Mouse (Mus musculus) bone marrow, adult 2 months (tissue): Measurements from ENCODE around the gene Sirt1.

Source experiments
- CTCF ChIP-seq: fragments of 200-500 bp; IDR thresholded peaks from 2 replicates; pipeline ENCODE4 v1.5.1; 2011; ENCODE audit warnings: low read length, control low read depth; ENCODE audit not compliant: control insufficient read depth, insufficient read depth
- POLR2A ChIP-seq: fragments of 200-500 bp; IDR thresholded peaks from 2 replicates; pipeline ENCODE4 v1.6.1; 2011; ENCODE audit warnings: low read depth, mild to moderate bottlenecking, control low read depth, low read length, borderline replicate concordance; ENCODE audit not compliant: control insufficient read depth

- TF ChIP-seq CTCF (no peak), POLR2A (no peak)
Observed at GRCm38 (mm10) chr10:63341351-63341750, 40.2 kb downstream of the Sirt1 start.
